Mouse (Mus musculus) heart, adult 2 months (tissue): Measurements from ENCODE around the gene Kif5c. TPM values are rescaled to one million over a fixed set of nuclear protein-coding genes. Genes with fewer than 3 reads are reported as not detected.

Source experiments
- DNase-seq, 2 experiments: peaks; one replicate each; pipeline ENCODE4 v3.0.0; 2021
- H3K27ac ChIP-seq: fragments of 200-600 bp; 2 replicates; pipeline ENCODE4 v1.8.1; 2022
- H3K27me3 ChIP-seq: fragments of 200-500 bp; 2 replicates; pipeline ENCODE4 v1.6.1; 2012; ENCODE audit warnings: mild to moderate bottlenecking, low read length, inconsistent platforms, mixed read lengths; ENCODE audit not compliant: control insufficient read depth, insufficient read depth
- H3K36me3 ChIP-seq: fragments of 200-500 bp; 2 replicates; pipeline ENCODE4 v1.6.1; 2012; ENCODE audit warnings: low read length, inconsistent platforms; ENCODE audit not compliant: control insufficient read depth, insufficient read depth
- H3K4me1 ChIP-seq: fragments of 200-500 bp; 2 replicates; pipeline ENCODE4 v1.6.1; 2011; ENCODE audit warnings: low read length; ENCODE audit not compliant: control insufficient read depth, insufficient read depth
- H3K4me3 ChIP-seq: fragments of 200-600 bp; 2 replicates; pipeline ENCODE4 v1.8.1; 2022
- H3K79me2 ChIP-seq: fragments of 200-500 bp; replicated peaks from 2 replicates; pipeline ENCODE4 v1.6.1; 2012; ENCODE audit warnings: mild to moderate bottlenecking, inconsistent platforms, low read length, moderate library complexity, mixed read lengths; ENCODE audit not compliant: control insufficient read depth, insufficient read depth
- H3K9ac ChIP-seq: fragments of 200-500 bp; 2 replicates; pipeline ENCODE4 v1.6.1; 2012; ENCODE audit warnings: low read depth, mild to moderate bottlenecking, control low read depth, inconsistent platforms, low read length, mixed read lengths
- CTCF ChIP-seq: fragments of 200-600 bp; IDR thresholded peaks from 2 replicates; pipeline ENCODE4 v1.8.1; 2022; ENCODE audit warnings: antibody characterized with exemption, mild to moderate bottlenecking, moderate library complexity
- EP300 ChIP-seq: fragments of 200-500 bp; IDR thresholded peaks from 2 replicates; pipeline ENCODE4 v1.6.1; 2011; ENCODE audit warnings: low read depth, low read length, control low read depth; ENCODE audit not compliant: insufficient read depth
- POLR2A ChIP-seq: fragments of 200-500 bp; IDR thresholded peaks from 2 replicates; pipeline ENCODE4 v1.6.1; 2011; ENCODE audit warnings: mild to moderate bottlenecking, low read depth, low read length, control low read depth; ENCODE audit not compliant: insufficient read depth
- WGBS: fragments of 180-500 bp; shearing (Covaris S2); methylation state at CpG from one replicate; pipeline ENCODE4 v1.1.7; 2018; 5-methylcytosine and 5-hydroxymethylcytosine counted together
- intact Hi-C: fragments of 180-260 bp; cut with DNase I; formaldehyde crosslinking; loops from one replicate; pipeline ENCODE4 v1.15.1; 2025
- polyA plus RNA-seq: library from polyadenylated mRNA; depleted of rRNA; stranded (reverse); fragments of >200 nt; gene quantifications from 2 replicates; pipeline ENCODE4 v1.2.3, GENCODE M21; 2012
- total RNA-seq, 2 experiments: library from RNA; stranded (reverse); gene quantifications; 2 replicates each; pipeline ENCODE4 v1.2.3; 2021

The Kif5c gene
- total and polyA plus RNA-seq, 3 experiments: 0.52 to 0.82 (median 0.60) TPM

GRCm38 (mm10) chr2:49768916-49769315 is 149.8 kb downstream of the Kif5c start:
- WGBS: 85% methylated on average over 2 of the region's 2 CpGs
- no peaks in the 10 kb centered on the region for H3K79me2 ChIP-seq
- intact Hi-C loops: no loop called here

GRCm38 (mm10) chr2:49770440-49770839 is 151.3 kb downstream of the Kif5c start:
- Histone ChIP-seq H3K27ac (no peak overlapping the region), H3K36me3 (no peaks in the 10 kb centered on the region), H3K4me3 (no peak overlapping the region), H3K9ac (no peak overlapping the region), H3K4me1 (no peaks in the 10 kb centered on the region), H3K79me2 (no peaks in the 10 kb centered on the region), H3K27me3 (no peaks in the 10 kb centered on the region)
- intact Hi-C loops: no loop called here
- 65% methylated on average over 5 of the region's 5 CpGs for WGBS
- no peak for DNase-seq
- TF ChIP-seq EP300: no peak
- TF ChIP-seq POLR2A: no peak
- TF ChIP-seq CTCF: no peak

More at GRCm38 (mm10) chr2:49768916-49769315, 149.8 kb downstream of the Kif5c start:
- TF ChIP-seq POLR2A (no peak), CTCF (no peak), EP300 (no peak)
- no peak overlapping the region for H3K27ac ChIP-seq
- H3K9ac ChIP-seq: no peak overlapping the region
- no peaks in the 10 kb centered on the region for H3K36me3 ChIP-seq
- no peak overlapping the region for H3K4me3 ChIP-seq
- no peaks in the 10 kb centered on the region for H3K4me1 ChIP-seq
- H3K27me3 ChIP-seq: no peaks in the 10 kb centered on the region
- DNase-seq: no peak

- Histone ChIP-seq H3K36me3 (no peaks in the 10 kb centered on the region), H3K4me3 (no peak overlapping the region), H3K79me2 (no peaks in the 10 kb centered on the region), H3K27ac (no peak overlapping the region), H3K4me1 (no peaks in the 10 kb centered on the region), H3K27me3 (no peaks in the 10 kb centered on the region), H3K9ac (no peak overlapping the region)
- 57% methylated on average over 11 of the region's 11 CpGs for WGBS
- DNase-seq: no peak
- intact Hi-C loops: no loop called here
- TF ChIP-seq CTCF (no peak), EP300 (no peak), POLR2A (no peak)
These were observed 152.1 kb downstream of the Kif5c start for GRCm38 (mm10) chr2:49771172-49771571.

GRCm38 (mm10) chr2:49773194-49773931 is 154.3 kb downstream of the Kif5c start:
- 70% methylated on average over 10 of the region's 10 CpGs for WGBS
- intact Hi-C loops: no loop called here
- TF ChIP-seq POLR2A (no peak), CTCF (no peak), EP300 (no peak)

GRCm38 (mm10) chr2:49774180-49774579 is 155.1 kb downstream of the Kif5c start:
- Histone ChIP-seq H3K79me2 (no peaks in the 10 kb centered on the region), H3K36me3 (no peaks in the 10 kb centered on the region), H3K27me3 (no peaks in the 10 kb centered on the region), H3K9ac (no peak overlapping the region), H3K4me1 (no peaks in the 10 kb centered on the region), H3K4me3 (no peak overlapping the region), H3K27ac (no peak overlapping the region)
- no peak for TF ChIP-seq EP300
- TF ChIP-seq POLR2A: no peak
- no peak for TF ChIP-seq CTCF
- intact Hi-C loops: no loop called here
- DNase-seq: no peak

More at GRCm38 (mm10) chr2:49773194-49773931, 154.3 kb downstream of the Kif5c start:
- no peak overlapping the region for H3K9ac ChIP-seq
- H3K4me1 ChIP-seq: no peaks in the 10 kb centered on the region
- DNase-seq: no peak
- H3K27me3 ChIP-seq: no peaks in the 10 kb centered on the region
- no peaks in the 10 kb centered on the region for H3K36me3 ChIP-seq
- no peaks in the 10 kb centered on the region for H3K79me2 ChIP-seq
- H3K27ac ChIP-seq: no peak overlapping the region
- no peak overlapping the region for H3K4me3 ChIP-seq

- H3K4me3 ChIP-seq: no peak overlapping the region
- WGBS: 87% methylated on average over 4 of the region's 4 CpGs
- TF ChIP-seq CTCF (no peak), EP300 (no peak), POLR2A (no peak)
- no peaks in the 10 kb centered on the region for H3K79me2 ChIP-seq
- no peaks in the 10 kb centered on the region for H3K27me3 ChIP-seq
- H3K9ac ChIP-seq: no peak overlapping the region
- no peak overlapping the region for H3K27ac ChIP-seq
- no peaks in the 10 kb centered on the region for H3K4me1 ChIP-seq
- no peak for DNase-seq
- H3K36me3 ChIP-seq: no peaks in the 10 kb centered on the region
- intact Hi-C loops: no loop called here
These were observed 156.1 kb downstream of the Kif5c start for GRCm38 (mm10) chr2:49775187-49775586.
